ENCODE assay signal across 8 mouse cellular contexts in genomic region chr7:19178443-19179092, GRCm38 (mm10). TPM values are rescaled to one million over a fixed set of nuclear protein-coding genes. Genes with fewer than 3 reads are reported as not detected.
A peak's percentile ranks its signal among the peaks of the same experiment; 100 is the strongest.
DNase-seq lines count a peak whose midpoint lies in the region; ATAC-seq and TF ChIP-seq lines count a peak whose summit lies in the region.

No protein-coding gene starts in this region.

- H3K4me1 ChIP-seq in bone marrow macrophage, adult 2 months (ENCODE audit: control insufficient read depth, insufficient read depth, low read length): peaks cover 18% of the 10 kb centered on the region
- peaks cover 37% of the 10 kb centered on the region for H3K4me1 ChIP-seq in heart, embryonic 15.5 days (replicated peaks)
- peaks cover 52% of the 10 kb centered on the region for H3K4me1 ChIP-seq in liver, embryonic 13.5 days (replicated peaks)
- peaks cover 2% of the 10 kb centered on the region; the same call in 1 of the 2 replicates for H3K4me1 ChIP-seq in neural tube, embryonic 11.5 days (ENCODE audit: control insufficient read depth, insufficient read depth, low read length)

- no peaks in the 10 kb centered on the region for H3K9me3 ChIP-seq in heart, embryonic 15.5 days (replicated peaks)
- H3K9me3 ChIP-seq in liver, embryonic 13.5 days (replicated peaks): no peaks in the 10 kb centered on the region
- no peaks in the 10 kb centered on the region for H3K9me3 ChIP-seq in neural tube, embryonic 11.5 days (ENCODE audit: control insufficient read depth, low read length)

- H3K4me3 ChIP-seq in bone marrow macrophage, adult 2 months (ENCODE audit: insufficient read depth, low read length): no peak overlapping the region
- H3K4me3 ChIP-seq in heart, embryonic 15.5 days: peak overlapping the region; percentile 31
- H3K4me3 ChIP-seq in liver, embryonic 13.5 days (replicated peaks): no peak overlapping the region
- H3K4me3 ChIP-seq in neural tube, embryonic 11.5 days (ENCODE audit: low read depth, low read length): peak overlapping the region; percentile 24; the same call in 1 of the 2 replicates

- WGBS in heart, embryonic 15.5 days: 4% methylated on average over 26 of the region's 27 CpGs
- 2% methylated on average over 27 of the region's 27 CpGs for WGBS in liver, embryonic 13.5 days (ENCODE audit: insufficient replicate concordance)
- 8% methylated on average over 27 of the region's 27 CpGs for WGBS in neural tube, embryonic 11.5 days

- H3K9ac ChIP-seq in heart, embryonic 15.5 days: no peak overlapping the region
- no peak overlapping the region for H3K9ac ChIP-seq in liver, embryonic 13.5 days
- H3K9ac ChIP-seq in neural tube, embryonic 11.5 days (ENCODE audit: low read length): no peak overlapping the region

- no peak for TF ChIP-seq POLR2A in bone marrow macrophage, adult 2 months (IDR thresholded peaks at IDR 0.05; ENCODE audit: borderline replicate concordance, low read depth, low read length)

- peaks cover 53% of the 10 kb centered on the region for H3K27me3 ChIP-seq in heart, embryonic 15.5 days
- peaks cover 68% of the 10 kb centered on the region for H3K27me3 ChIP-seq in liver, embryonic 13.5 days
- peaks cover 48% of the 10 kb centered on the region for H3K27me3 ChIP-seq in neural tube, embryonic 11.5 days (ENCODE audit: control insufficient read depth, insufficient read depth, low read length)

- TF ChIP-seq CTCF in bone marrow macrophage, adult 2 months (IDR thresholded peaks at IDR 0.05; ENCODE audit: low read depth, low read length): peak; percentile 84

- peak overlapping the region; percentile 57 for H3K4me2 ChIP-seq in heart, embryonic 15.5 days
- H3K4me2 ChIP-seq in liver, embryonic 13.5 days: peak overlapping the region; percentile 77
- H3K4me2 ChIP-seq in neural tube, embryonic 11.5 days (ENCODE audit: low read depth): peak overlapping the region; percentile 33

- ATAC-seq in erythroblast, adult 5-6 weeks (replicated peaks; ENCODE audit: low FRiP score, poor library complexity, severe bottlenecking): peak; percentile 59
- ATAC-seq in heart, embryonic 15.5 days (replicated peaks; ENCODE audit: insufficient number of reproducible peaks, insufficient read depth, low FRiP score, low read depth): no peak
- no peak for ATAC-seq in liver, embryonic 13.5 days (ENCODE audit: low read depth)
- ATAC-seq in neural tube, embryonic 11.5 days (ENCODE audit: insufficient read depth, low FRiP score, low TSS enrichment): no peak

- H3K27ac ChIP-seq in bone marrow macrophage, adult 2 months (ENCODE audit: insufficient read depth, low read depth, low read length): no peak overlapping the region
- H3K27ac ChIP-seq in heart, embryonic 15.5 days: no peak overlapping the region
- H3K27ac ChIP-seq in liver, embryonic 13.5 days: no peak overlapping the region
- no peak overlapping the region for H3K27ac ChIP-seq in neural tube, embryonic 11.5 days (ENCODE audit: low read depth, low read length)

- no peaks in the 10 kb centered on the region for H3K36me3 ChIP-seq in heart, embryonic 15.5 days
- no peaks in the 10 kb centered on the region for H3K36me3 ChIP-seq in liver, embryonic 13.5 days
- no peaks in the 10 kb centered on the region for H3K36me3 ChIP-seq in neural tube, embryonic 11.5 days (ENCODE audit: control insufficient read depth, insufficient read depth, low read length)

- DNase-seq in CD4-positive, CD25-positive, alpha-beta regulatory T cell, adult 2 months (ENCODE audit: low read depth, low spot score): peak; percentile 87
- peak; percentile 76 for DNase-seq in kidney, postnatal 14 days
- DNase-seq in liver, embryonic 13.5 days: peak; percentile 66
- peak; percentile 81 for DNase-seq in neural tube, embryonic 11.5 days (ENCODE audit: low spot score)
- DNase-seq in testis, postnatal 10 days (ENCODE audit: low spot score): peak; percentile 86

RNA-seq across cellular contexts. Expression of gene Eml2, which starts 2.3 kb away (rescaled TPM):
- polyA plus RNA-seq in bone marrow macrophage, adult 2 months (2012; ENCODE audit: insufficient read depth, insufficient read length, missing spikeins): 12.2 and 17.8 TPM in 2 replicates
- 1.5 and 2.1 TPM in 2 replicates for total RNA-seq in erythroblast, adult 5-6 weeks (2015; ENCODE audit: low replicate concordance)
- 2.8 and 3.7 TPM in 2 replicates for total RNA-seq in erythroblast, adult 5-6 weeks (2017; ENCODE audit: low replicate concordance)
- 18.9 and 21.0 TPM in 2 replicates for polyA plus RNA-seq in heart, embryonic 15.5 days (2015; fragmentation: Nextera tagmentation; extraction: Ambion mirVana)
- polyA plus RNA-seq in liver, embryonic 13.5 days (2015; fragmentation: Nextera tagmentation; extraction: Ambion mirVana): 3.6 and 4.4 TPM in 2 replicates
- 1.3 and 2.0 TPM in 2 replicates for polyA plus RNA-seq in neural tube, embryonic 11.5 days (2014; fragmentation: Nextera tagmentation; extraction: Ambion mirVana)

RNA-seq across cellular contexts. Expression of gene Gipr, which starts 12.6 kb away (rescaled TPM):
- polyA plus RNA-seq in bone marrow macrophage, adult 2 months (2012; ENCODE audit: insufficient read depth, insufficient read length, missing spikeins): not detected in 2 replicates
- 0.42 TPM in 1 of 2 replicates, not detected in the other for total RNA-seq in erythroblast, adult 5-6 weeks (2015; ENCODE audit: low replicate concordance)
- total RNA-seq in erythroblast, adult 5-6 weeks (2017; ENCODE audit: low replicate concordance): not detected in 2 replicates
- 73.8 and 73.9 TPM in 2 replicates for polyA plus RNA-seq in heart, embryonic 15.5 days (2015; fragmentation: Nextera tagmentation; extraction: Ambion mirVana)
- polyA plus RNA-seq in liver, embryonic 13.5 days (2015; fragmentation: Nextera tagmentation; extraction: Ambion mirVana): 0.17 and 0.28 TPM in 2 replicates
- 0.69 and 0.76 TPM in 2 replicates for polyA plus RNA-seq in neural tube, embryonic 11.5 days (2014; fragmentation: Nextera tagmentation; extraction: Ambion mirVana)

RNA-seq across cellular contexts. Expression of gene Snrpd2, which starts 29.0 kb away (rescaled TPM):
- polyA plus RNA-seq in bone marrow macrophage, adult 2 months (2012; ENCODE audit: insufficient read depth, insufficient read length, missing spikeins): 26.4 and 27.9 TPM in 2 replicates
- total RNA-seq in erythroblast, adult 5-6 weeks (2015; ENCODE audit: low replicate concordance): 15.0 TPM in 2 replicates
- 20.2 and 22.0 TPM in 2 replicates for total RNA-seq in erythroblast, adult 5-6 weeks (2017; ENCODE audit: low replicate concordance)
- 93.2 and 96.6 TPM in 2 replicates for polyA plus RNA-seq in heart, embryonic 15.5 days (2015; fragmentation: Nextera tagmentation; extraction: Ambion mirVana)
- 85.9 and 89.4 TPM in 2 replicates for polyA plus RNA-seq in liver, embryonic 13.5 days (2015; fragmentation: Nextera tagmentation; extraction: Ambion mirVana)
- polyA plus RNA-seq in neural tube, embryonic 11.5 days (2014; fragmentation: Nextera tagmentation; extraction: Ambion mirVana): 148 and 152 TPM in 2 replicates

RNA-seq across cellular contexts. Expression of gene Qpctl, which starts 29.5 kb away (rescaled TPM):
- polyA plus RNA-seq in bone marrow macrophage, adult 2 months (2012; ENCODE audit: insufficient read depth, insufficient read length, missing spikeins): 10.4 and 11.8 TPM in 2 replicates
- total RNA-seq in erythroblast, adult 5-6 weeks (2015; ENCODE audit: low replicate concordance): 1.3 and 6.7 TPM in 2 replicates
- 0.70 and 1.3 TPM in 2 replicates for total RNA-seq in erythroblast, adult 5-6 weeks (2017; ENCODE audit: low replicate concordance)
- polyA plus RNA-seq in heart, embryonic 15.5 days (2015; fragmentation: Nextera tagmentation; extraction: Ambion mirVana): 8.8 and 10.0 TPM in 2 replicates
- polyA plus RNA-seq in liver, embryonic 13.5 days (2015; fragmentation: Nextera tagmentation; extraction: Ambion mirVana): 4.0 and 4.3 TPM in 2 replicates
- 12.9 and 13.9 TPM in 2 replicates for polyA plus RNA-seq in neural tube, embryonic 11.5 days (2014; fragmentation: Nextera tagmentation; extraction: Ambion mirVana)

RNA-seq across cellular contexts. Expression of gene Gpr4, which starts 33.8 kb away (rescaled TPM):
- not detected in 2 replicates for polyA plus RNA-seq in bone marrow macrophage, adult 2 months (2012; ENCODE audit: insufficient read depth, insufficient read length, missing spikeins)
- total RNA-seq in erythroblast, adult 5-6 weeks (2015; ENCODE audit: low replicate concordance): 0.19 TPM in 1 of 2 replicates, not detected in the other
- total RNA-seq in erythroblast, adult 5-6 weeks (2017; ENCODE audit: low replicate concordance): not detected in 2 replicates
- 2.1 and 2.2 TPM in 2 replicates for polyA plus RNA-seq in heart, embryonic 15.5 days (2015; fragmentation: Nextera tagmentation; extraction: Ambion mirVana)
- 0.31 and 0.48 TPM in 2 replicates for polyA plus RNA-seq in liver, embryonic 13.5 days (2015; fragmentation: Nextera tagmentation; extraction: Ambion mirVana)
- polyA plus RNA-seq in neural tube, embryonic 11.5 days (2014; fragmentation: Nextera tagmentation; extraction: Ambion mirVana): 2.4 and 2.6 TPM in 2 replicates

Comparison
In these comparisons a context has a peak if more than half of its experiments do, and no peak if none do; other contexts are left out.
1. H3K4me3 ChIP-seq: peak in heart, embryonic 15.5 days (single experiment) and neural tube, embryonic 11.5 days (single experiment); none in bone marrow macrophage, adult 2 months (single experiment) and liver, embryonic 13.5 days (single experiment).
2. RNA of gene Gipr, which starts 12.6 kb away (polyA plus RNA-seq): 73.8 to 73.9 TPM in heart, embryonic 15.5 days; 0.69 to 0.76 TPM in neural tube, embryonic 11.5 days, 0.17 to 0.28 TPM in liver, embryonic 13.5 days and not detected in bone marrow macrophage, adult 2 months; every median in the first group is over 10 times any median in the second.
3. Peak in every context shown above with its lines, with median percentiles within 50 percentile points of each other: DNase-seq and H3K4me2 ChIP-seq.